Mouse (Mus musculus) hindbrain, embryonic 10.5 days (tissue): ENCODE measurements around the gene Acvr1b. TPM values are rescaled to one million over a fixed set of nuclear protein-coding genes. Genes with fewer than 3 reads are reported as not detected.
A peak's percentile ranks its signal among the peaks of the same experiment; 100 is the strongest.

Source experiments
- DNase-seq: peaks from one replicate; pipeline ENCODE4 v3.0.0-alpha.2; 2017; ENCODE audit warnings: low spot score
- H3K27ac ChIP-seq: fragments of 300-500 bp; sonication (generic); 2 replicates; pipeline ENCODE4 v1.5.1; 2016; ENCODE audit warnings: mild to moderate bottlenecking, moderate library complexity
- H3K27me3 ChIP-seq: fragments of 300-500 bp; sonication (generic); 2 replicates; pipeline ENCODE4 v1.6.1; 2016; ENCODE audit warnings: mild to moderate bottlenecking; ENCODE audit not compliant: poor library complexity, insufficient read depth, severe bottlenecking
- H3K36me3 ChIP-seq: fragments of 300-500 bp; sonication (generic); 2 replicates; pipeline ENCODE4 v1.6.1; 2016; ENCODE audit warnings: mild to moderate bottlenecking, moderate library complexity
- H3K4me1 ChIP-seq: fragments of 300-500 bp; sonication (generic); replicated peaks from 2 replicates; pipeline ENCODE4 v1.6.1; 2016; ENCODE audit warnings: mild to moderate bottlenecking
- H3K4me3 ChIP-seq: fragments of 300-500 bp; sonication (generic); 2 replicates; pipeline ENCODE4 v1.5.1; 2016; ENCODE audit warnings: mild to moderate bottlenecking, moderate library complexity
- H3K9me3 ChIP-seq: fragments of 300-500 bp; sonication (generic); 2 replicates; pipeline ENCODE4 v1.6.1; 2016; ENCODE audit warnings: mild to moderate bottlenecking, moderate library complexity
- WGBS: fragments of 180-500 bp; shearing (Covaris S2); methylation state at CpG from one replicate; pipeline ENCODE4 v1.1.7; 2016; 5-methylcytosine and 5-hydroxymethylcytosine counted together
- polyA plus RNA-seq: library from polyadenylated mRNA; unstranded; fragments of >200 nt; fragmentation: Nextera tagmentation; extraction: Ambion mirVana; gene quantifications from 2 replicates; pipeline ENCODE4 v1.2.1, GENCODE M21; 2016

The Acvr1b gene
- polyA plus RNA-seq, 1 experiment from 2014 or later, result 10.9 TPM

DNA sequence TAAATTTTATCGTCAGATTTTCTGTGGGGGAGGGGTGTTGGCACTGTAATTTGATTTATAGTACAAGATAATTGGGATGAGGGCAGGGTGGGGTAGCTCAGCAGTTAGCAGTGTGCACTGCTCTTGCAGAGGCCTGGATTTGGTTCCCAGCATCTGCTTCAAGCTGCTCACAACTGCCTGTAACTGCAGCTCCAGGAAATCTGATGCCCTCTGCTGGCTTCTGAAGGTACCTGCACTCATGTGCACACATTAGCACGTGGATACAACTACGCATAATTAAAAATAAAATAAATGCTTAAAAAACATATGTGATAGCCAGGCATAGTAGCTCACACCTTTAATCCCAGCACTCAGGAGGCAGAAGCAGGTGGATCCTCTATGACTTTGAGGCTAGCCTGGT, 11.7 kb downstream of the Acvr1b start:
- Histone ChIP-seq H3K4me3 (no peak overlapping the region), H3K4me1 (peaks cover 29% of the 10 kb centered on the region), H3K27ac (no peak overlapping the region), H3K9me3 (0 out of 2 replicates have a peak, but pooled peaks cover 8% of the 10 kb centered on the region), H3K36me3 (peaks cover 29% of the 10 kb centered on the region), H3K27me3 (no peaks in the 10 kb centered on the region)
- 95% methylated on average over 3 of the region's 3 CpGs for WGBS
- no peak for DNase-seq

GRCm38 (mm10) chr15:101187907-101188306, 14.0 kb downstream of the Acvr1b start:
- Histone ChIP-seq H3K36me3 (peaks cover 29% of the 10 kb centered on the region), H3K27me3 (no peaks in the 10 kb centered on the region), H3K27ac (no peak overlapping the region), H3K4me1 (peaks cover 34% of the 10 kb centered on the region), H3K4me3 (no peak overlapping the region), H3K9me3 (0 out of 2 replicates have a peak, but pooled peaks cover 8% of the 10 kb centered on the region)
- no peak for DNase-seq
- 89% methylated on average over 5 of the region's 5 CpGs for WGBS

DNA sequence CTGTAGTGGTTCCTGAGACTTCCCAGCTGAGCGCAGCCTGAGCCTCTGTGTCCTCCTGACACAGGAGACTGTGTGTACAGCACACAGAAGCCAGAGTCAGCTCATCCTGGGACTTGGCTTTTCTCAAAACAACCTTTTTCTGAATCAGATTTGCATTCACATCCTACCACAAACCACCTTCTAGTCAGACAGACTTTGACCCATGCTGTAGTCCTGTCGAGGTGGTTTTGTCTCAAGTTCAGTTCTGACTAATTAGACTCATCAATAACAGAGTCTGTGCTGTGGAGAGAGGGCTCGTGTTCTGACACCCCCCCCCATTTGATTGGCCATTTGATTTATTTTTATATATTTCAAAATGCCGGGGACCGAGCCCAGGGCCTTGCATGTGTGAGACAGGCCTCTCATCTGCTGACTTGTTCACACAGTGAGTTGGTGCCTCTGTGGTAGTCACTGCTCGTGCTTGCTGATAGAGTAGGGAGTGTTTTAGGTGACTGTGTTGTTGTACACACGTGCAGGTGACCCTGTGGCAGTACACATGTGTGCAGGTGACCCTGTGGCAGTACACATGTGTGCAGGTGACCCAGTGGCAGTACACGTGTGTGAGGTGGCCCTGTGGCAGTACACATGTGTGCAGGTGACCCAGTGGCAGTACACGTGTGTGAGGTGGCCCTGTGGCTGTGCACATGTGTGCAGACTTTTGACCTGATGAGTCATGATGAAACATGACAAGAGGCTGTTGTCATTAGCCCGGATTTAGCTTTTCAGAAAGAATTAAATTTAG, 16.3 kb downstream of the Acvr1b start:
- WGBS, result 86% methylated on average over 10 of the region's 10 CpGs

GRCm38 (mm10) chr15:101190762-101191150, 16.9 kb downstream of the Acvr1b start:
- no peak for DNase-seq
- Histone ChIP-seq H3K27me3 (no peaks in the 10 kb centered on the region), H3K4me1 (peaks cover 31% of the 10 kb centered on the region), H3K27ac (no peak overlapping the region), H3K36me3 (peaks cover 36% of the 10 kb centered on the region), H3K4me3 (no peak overlapping the region), H3K9me3 (no peaks in the 10 kb centered on the region)
- WGBS, result 82% methylated on average over 5 of the region's 5 CpGs

More for the DNA sequence above, 16.3 kb downstream of the Acvr1b start:
- Histone ChIP-seq H3K4me3 (no peak overlapping the region), H3K27ac (no peak overlapping the region), H3K36me3 (peaks cover 36% of the 10 kb centered on the region), H3K9me3 (0 out of 2 replicates have a peak, but pooled peaks cover 5% of the 10 kb centered on the region), H3K27me3 (no peaks in the 10 kb centered on the region), H3K4me1 (peaks cover 31% of the 10 kb centered on the region)
- no peak for DNase-seq

GRCm38 (mm10) chr15:101191459-101192259, 17.8 kb downstream of the Acvr1b start:
- H3K27me3 ChIP-seq, result no peaks in the 10 kb centered on the region
- peaks cover 31% of the 10 kb centered on the region for H3K4me1 ChIP-seq
- H3K4me3 ChIP-seq, result no peak overlapping the region
- no peak overlapping the region for H3K27ac ChIP-seq
- 29% methylated on average over 13 of the region's 13 CpGs for WGBS
- peaks cover 39% of the 10 kb centered on the region for H3K36me3 ChIP-seq
- DNase-seq, result no peak
- no peaks in the 10 kb centered on the region for H3K9me3 ChIP-seq

GRCm38 (mm10) chr15:101192260-101192640, 18.4 kb downstream of the Acvr1b start:
- no peak overlapping the region for H3K4me3 ChIP-seq
- DNase-seq, result no peak
- H3K27ac ChIP-seq, result no peak overlapping the region
- no peaks in the 10 kb centered on the region for H3K27me3 ChIP-seq
- WGBS, result 60% methylated on average over 7 of the region's 7 CpGs
- H3K4me1 ChIP-seq, result peaks cover 31% of the 10 kb centered on the region
- peaks cover 40% of the 10 kb centered on the region for H3K36me3 ChIP-seq
- no peaks in the 10 kb centered on the region for H3K9me3 ChIP-seq

DNA sequence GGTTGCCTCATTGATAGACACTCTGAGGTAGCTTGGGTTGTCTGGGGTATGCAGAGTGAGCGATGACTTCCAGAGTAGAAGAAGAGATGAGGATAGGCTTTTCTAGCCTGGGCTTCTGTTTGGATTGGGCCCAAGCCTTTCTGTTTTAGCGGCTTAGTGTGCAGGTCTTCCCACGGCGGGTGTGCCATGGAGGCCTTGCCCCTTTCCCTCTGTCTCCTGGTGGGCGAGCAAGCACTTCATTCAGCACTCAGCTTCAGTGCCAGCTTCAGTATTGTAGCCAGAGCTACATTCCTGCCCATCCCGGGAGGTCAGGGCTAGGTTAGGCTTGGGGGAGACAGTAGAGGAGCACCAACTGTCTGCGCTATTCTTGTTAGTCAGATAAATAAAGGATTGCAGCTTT, 18.8 kb downstream of the Acvr1b start:
- 86% methylated on average over 7 of the region's 7 CpGs for WGBS
- no peak overlapping the region for H3K27ac ChIP-seq
- H3K27me3 ChIP-seq, result no peaks in the 10 kb centered on the region
- H3K4me3 ChIP-seq, result no peak overlapping the region
- no peaks in the 10 kb centered on the region for H3K9me3 ChIP-seq
- peaks cover 41% of the 10 kb centered on the region for H3K36me3 ChIP-seq
- H3K4me1 ChIP-seq, result peaks cover 31% of the 10 kb centered on the region
- no peak for DNase-seq

DNA sequence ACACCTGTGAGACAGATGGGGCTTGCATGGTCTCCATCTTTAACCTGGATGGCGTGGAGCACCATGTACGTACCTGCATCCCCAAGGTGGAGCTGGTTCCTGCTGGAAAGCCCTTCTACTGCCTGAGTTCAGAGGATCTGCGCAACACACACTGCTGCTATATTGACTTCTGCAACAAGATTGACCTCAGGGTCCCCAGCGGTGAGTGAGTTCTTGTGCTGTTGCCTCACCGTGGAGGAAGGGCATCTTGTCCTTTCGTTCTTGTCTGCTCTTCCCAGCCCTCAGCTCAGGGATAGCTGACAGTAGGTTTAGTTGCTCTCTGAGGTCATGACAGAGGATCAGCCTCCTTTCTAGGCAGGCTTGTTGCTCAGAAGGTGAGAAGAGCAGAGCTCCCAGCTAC, 20.1 kb downstream of the Acvr1b start:
- H3K27ac ChIP-seq, result no peak overlapping the region
- 95% methylated on average over 6 of the region's 6 CpGs for WGBS
- no peak for DNase-seq
- no peaks in the 10 kb centered on the region for H3K27me3 ChIP-seq
- peaks cover 55% of the 10 kb centered on the region for H3K36me3 ChIP-seq
- no peak overlapping the region for H3K4me3 ChIP-seq
- H3K9me3 ChIP-seq, result no peaks in the 10 kb centered on the region
- peaks cover 33% of the 10 kb centered on the region for H3K4me1 ChIP-seq

DNA sequence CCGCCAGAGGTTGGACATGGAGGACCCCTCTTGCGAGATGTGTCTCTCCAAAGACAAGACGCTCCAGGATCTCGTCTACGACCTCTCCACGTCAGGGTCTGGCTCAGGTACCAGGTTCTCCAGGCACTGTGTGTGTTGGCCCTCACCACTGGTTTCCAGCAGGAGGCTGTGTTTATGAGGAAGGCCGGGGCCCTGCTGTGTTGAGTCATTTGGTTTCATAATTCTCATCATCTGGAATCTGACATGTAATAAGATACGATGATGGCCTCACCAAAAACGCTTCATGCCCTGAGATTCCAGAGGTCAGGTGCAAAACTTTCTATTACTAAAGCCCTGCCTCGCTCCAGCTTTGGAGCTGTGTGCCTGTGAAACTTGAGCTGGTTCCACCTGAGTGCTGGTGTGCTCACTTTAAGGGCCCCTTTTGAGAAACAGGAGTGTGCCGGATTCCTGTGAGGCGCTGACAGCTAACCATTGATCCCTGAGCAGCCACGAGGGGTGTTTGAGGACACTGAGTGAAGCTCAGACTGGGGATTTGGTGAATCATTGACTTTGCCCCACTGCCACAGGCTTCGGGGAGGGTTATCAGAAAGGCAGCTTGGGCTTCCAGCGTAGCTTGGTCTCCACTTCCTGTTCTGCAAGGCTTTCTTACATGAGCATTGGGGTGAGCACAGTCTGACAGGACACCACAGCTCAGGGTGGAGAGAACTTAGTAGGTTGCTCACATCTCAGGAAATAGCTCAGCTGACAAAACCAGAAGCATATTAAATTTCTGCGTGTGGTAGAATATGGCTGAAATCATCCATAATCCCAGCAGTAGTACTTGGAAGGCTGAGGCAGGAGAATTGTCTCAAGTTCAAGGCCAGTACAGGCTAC, 21.3 kb downstream of the Acvr1b start:
- H3K4me1 ChIP-seq, result peaks cover 28% of the 10 kb centered on the region
- H3K36me3 ChIP-seq, result peaks cover 67% of the 10 kb centered on the region
- H3K9me3 ChIP-seq, result 0 out of 2 replicates have a peak, but pooled peaks cover under 1% of the 10 kb centered on the region
- 93% methylated on average over 16 of the region's 16 CpGs for WGBS
- H3K27ac ChIP-seq, result no peak overlapping the region
- H3K4me3 ChIP-seq, result no peak overlapping the region
- H3K27me3 ChIP-seq, result no peaks in the 10 kb centered on the region
- no peak for DNase-seq

GRCm38 (mm10) chr15:101196079-101196795, 22.4 kb downstream of the Acvr1b start:
- H3K9me3 ChIP-seq, result 0 out of 2 replicates have a peak, but pooled peaks cover 9% of the 10 kb centered on the region
- 93% methylated on average over 8 of the region's 8 CpGs for WGBS
- peaks cover 19% of the 10 kb centered on the region for H3K4me1 ChIP-seq
- H3K4me3 ChIP-seq, result no peak overlapping the region
- peak; percentile 23 for DNase-seq
- no peaks in the 10 kb centered on the region for H3K27me3 ChIP-seq
- H3K27ac ChIP-seq, result no peak overlapping the region
- H3K36me3 ChIP-seq, result peaks cover 77% of the 10 kb centered on the region

GRCm38 (mm10) chr15:101196961-101197360, 23.1 kb downstream of the Acvr1b start:
- peaks cover 84% of the 10 kb centered on the region for H3K36me3 ChIP-seq
- no peak overlapping the region for H3K27ac ChIP-seq
- H3K4me3 ChIP-seq, result no peak overlapping the region
- H3K9me3 ChIP-seq, result 0 out of 2 replicates have a peak, but pooled peaks cover 9% of the 10 kb centered on the region
- H3K27me3 ChIP-seq, result no peaks in the 10 kb centered on the region
- peaks cover 12% of the 10 kb centered on the region for H3K4me1 ChIP-seq
- no peak for DNase-seq
